Mouse (Mus musculus): ENCODE measurements at regions not wholly inside any gene's neighbourhood (a gene's known extent, or its start where the extent isn't known, plus 50 kb on each side); places are given as distances from the start of the nearest gene placed in this dataset.

GRCm38 (mm10) chr15:61416841-61417240 is 494.0 kb upstream of the A1bg start:
- TF ChIP-seq NANOG (IDR thresholded peaks at IDR 0.05; ENCODE audit: borderline replicate concordance, low read length): no peak
- TF ChIP-seq POU5F1 (IDR thresholded peaks at IDR 0.05; ENCODE audit: borderline replicate concordance, low read length): no peak
- no peak for TF ChIP-seq CTCF (conservative IDR thresholded peaks at IDR 0.05; ENCODE audit: low read length)
- no peaks in the 10 kb centered on the region for H3K27me3 ChIP-seq (ENCODE audit: insufficient read depth, low read length)
- H3K4me3 ChIP-seq (replicated peaks; ENCODE audit: low read length): no peak overlapping the region
- no peaks in the 10 kb centered on the region for H3K36me3 ChIP-seq (ENCODE audit: insufficient read depth, low read length)
- no peaks in the 10 kb centered on the region for H3K9me3 ChIP-seq (ENCODE audit: low read length)
- H3K4me1 ChIP-seq (replicated peaks; ENCODE audit: low read depth, low read length): no peaks in the 10 kb centered on the region

GRCm38 (mm10) chr15:61415626-61416025 is 492.8 kb upstream of the A1bg start:
- H3K9me3 ChIP-seq (ENCODE audit: low read length): no peaks in the 10 kb centered on the region
- no peaks in the 10 kb centered on the region for H3K4me1 ChIP-seq (replicated peaks; ENCODE audit: low read depth, low read length)
- H3K36me3 ChIP-seq (ENCODE audit: insufficient read depth, low read length): no peaks in the 10 kb centered on the region
- H3K27me3 ChIP-seq (ENCODE audit: insufficient read depth, low read length): no peaks in the 10 kb centered on the region
- peak; percentile 16; the same call in 1 of the 2 replicates for TF ChIP-seq CTCF (conservative IDR thresholded peaks at IDR 0.05; ENCODE audit: low read length)
- TF ChIP-seq POU5F1 (IDR thresholded peaks at IDR 0.05; ENCODE audit: borderline replicate concordance, low read length): no peak
- H3K4me3 ChIP-seq (replicated peaks; ENCODE audit: low read length): no peak overlapping the region

DNA sequence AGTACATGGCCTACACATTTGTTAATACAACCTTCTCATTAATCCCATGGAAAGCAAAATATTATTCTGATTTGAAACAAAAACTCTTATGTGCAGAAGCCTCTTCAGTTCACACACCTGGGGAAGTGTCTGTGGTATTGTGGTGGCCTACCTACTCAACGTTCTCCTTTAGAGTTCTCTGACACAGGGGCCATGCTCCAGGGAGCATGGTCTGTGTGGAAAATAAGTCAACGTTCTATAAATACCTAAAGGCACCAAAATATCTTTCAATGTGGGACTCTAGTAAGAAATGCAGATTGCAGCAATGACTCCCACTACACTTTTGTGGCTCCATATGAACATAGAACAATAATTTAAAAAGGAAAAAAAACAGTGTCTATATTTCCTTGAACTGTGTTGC is 489.0 kb upstream of the A1bg start:
- Histone ChIP-seq H3K27me3 (ENCODE audit: insufficient read depth, low read length) (no peaks in the 10 kb centered on the region), H3K9me3 (ENCODE audit: low read length) (no peaks in the 10 kb centered on the region), H3K4me3 (replicated peaks; ENCODE audit: low read length) (no peak overlapping the region), H3K36me3 (ENCODE audit: insufficient read depth, low read length) (no peaks in the 10 kb centered on the region), H3K4me1 (replicated peaks; ENCODE audit: low read depth, low read length) (no peaks in the 10 kb centered on the region)
- no peak for TF ChIP-seq CTCF (conservative IDR thresholded peaks at IDR 0.05; ENCODE audit: low read length)
- no peak for TF ChIP-seq NANOG (IDR thresholded peaks at IDR 0.05; ENCODE audit: borderline replicate concordance, low read length)
- no peak for TF ChIP-seq POU5F1 (IDR thresholded peaks at IDR 0.05; ENCODE audit: borderline replicate concordance, low read length)

DNA sequence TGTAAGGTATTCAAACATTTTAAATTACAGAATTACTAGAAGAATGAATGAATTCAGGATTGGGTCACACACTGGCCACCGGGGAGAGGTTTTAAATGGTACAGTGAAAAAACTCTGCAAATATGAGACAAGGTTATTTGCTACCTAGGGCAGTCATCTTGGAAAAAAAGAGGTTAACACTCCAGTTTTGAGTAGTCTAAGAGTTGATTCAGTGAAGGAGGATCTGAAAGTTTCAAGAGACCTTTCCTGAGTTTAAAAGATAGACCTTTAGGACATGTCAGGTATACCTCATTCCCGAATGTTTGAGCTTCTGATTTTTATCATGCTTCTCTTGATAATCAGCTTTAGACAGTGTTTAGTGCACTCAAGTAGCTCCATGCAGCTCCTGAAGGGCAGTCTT is 488.0 kb upstream of the A1bg start:
- TF ChIP-seq CTCF (conservative IDR thresholded peaks at IDR 0.05; ENCODE audit: low read length) (no peak), POU5F1 (IDR thresholded peaks at IDR 0.05; ENCODE audit: borderline replicate concordance, low read length) (no peak), NANOG (IDR thresholded peaks at IDR 0.05; ENCODE audit: borderline replicate concordance, low read length) (no peak)

DNA sequence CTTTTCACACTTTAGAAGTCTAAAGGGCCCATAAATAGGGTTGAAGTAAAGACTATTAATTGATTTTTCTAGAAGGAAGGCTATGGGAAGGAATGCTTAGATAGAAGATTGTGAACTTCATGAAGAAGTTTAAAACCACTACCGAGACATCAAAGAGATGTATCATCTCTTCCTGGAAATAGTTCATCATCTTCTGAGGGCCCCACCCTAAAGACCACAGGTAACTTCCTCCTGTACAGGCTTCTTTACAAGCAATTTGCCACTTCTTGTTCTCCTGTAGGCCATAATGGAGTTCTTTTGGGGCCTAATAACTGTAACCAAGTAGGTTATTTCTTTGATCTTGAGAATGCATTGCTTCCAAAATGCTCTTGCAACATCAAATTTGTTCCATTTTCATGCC is 485.8 kb upstream of the A1bg start:
- Histone ChIP-seq H3K27me3 (ENCODE audit: insufficient read depth, low read length) (no peaks in the 10 kb centered on the region), H3K9me3 (ENCODE audit: low read length) (no peaks in the 10 kb centered on the region)
- TF ChIP-seq POU5F1 (IDR thresholded peaks at IDR 0.05; ENCODE audit: borderline replicate concordance, low read length) (no peak), NANOG (IDR thresholded peaks at IDR 0.05; ENCODE audit: borderline replicate concordance, low read length) (no peak), CTCF (conservative IDR thresholded peaks at IDR 0.05; ENCODE audit: low read length) (no peak)

More for the DNA sequence above, 488.0 kb upstream of the A1bg start:
- Histone ChIP-seq H3K27me3 (ENCODE audit: insufficient read depth, low read length) (no peaks in the 10 kb centered on the region), H3K4me3 (replicated peaks; ENCODE audit: low read length) (no peak overlapping the region), H3K4me1 (replicated peaks; ENCODE audit: low read depth, low read length) (no peaks in the 10 kb centered on the region), H3K36me3 (ENCODE audit: insufficient read depth, low read length) (no peaks in the 10 kb centered on the region), H3K9me3 (ENCODE audit: low read length) (no peaks in the 10 kb centered on the region)

DNA sequence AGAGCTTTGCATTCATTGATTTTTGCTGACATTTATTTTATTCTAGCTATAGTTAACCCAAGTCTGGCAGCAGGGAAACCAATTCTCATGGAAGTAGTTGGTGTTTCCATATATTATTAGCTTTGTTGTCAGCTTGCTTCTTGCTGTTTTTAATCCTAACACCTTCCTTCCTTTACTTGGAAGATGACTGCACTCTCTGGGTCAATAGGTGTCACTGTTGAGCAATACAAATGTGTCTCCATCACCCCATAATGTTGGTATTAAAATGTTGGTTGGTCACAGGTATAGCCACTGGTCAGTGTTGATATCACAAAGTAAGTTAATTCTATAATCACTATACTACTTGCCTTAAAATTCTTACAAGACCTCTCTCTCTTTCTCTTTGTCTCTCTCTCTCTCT is 477.9 kb upstream of the A1bg start:
- no peaks in the 10 kb centered on the region for H3K27me3 ChIP-seq (ENCODE audit: insufficient read depth, low read length)
- TF ChIP-seq POU5F1 (IDR thresholded peaks at IDR 0.05; ENCODE audit: borderline replicate concordance, low read length): no peak
- TF ChIP-seq NANOG (IDR thresholded peaks at IDR 0.05; ENCODE audit: borderline replicate concordance, low read length): no peak
- peak; percentile 33 for TF ChIP-seq CTCF (conservative IDR thresholded peaks at IDR 0.05; ENCODE audit: low read length)

More for the DNA sequence above, 485.8 kb upstream of the A1bg start:
- Histone ChIP-seq H3K4me3 (replicated peaks; ENCODE audit: low read length) (no peak overlapping the region), H3K36me3 (ENCODE audit: insufficient read depth, low read length) (no peaks in the 10 kb centered on the region), H3K4me1 (replicated peaks; ENCODE audit: low read depth, low read length) (no peaks in the 10 kb centered on the region)

GRCm38 (mm10) chr15:61399971-61400370 is 477.2 kb upstream of the A1bg start:
- H3K36me3 ChIP-seq (ENCODE audit: insufficient read depth, low read length): no peaks in the 10 kb centered on the region
- H3K27me3 ChIP-seq (ENCODE audit: insufficient read depth, low read length): no peaks in the 10 kb centered on the region
- H3K4me1 ChIP-seq (replicated peaks; ENCODE audit: low read depth, low read length): no peaks in the 10 kb centered on the region
- H3K4me3 ChIP-seq (replicated peaks; ENCODE audit: low read length): no peak overlapping the region
- no peaks in the 10 kb centered on the region for H3K9me3 ChIP-seq (ENCODE audit: low read length)
- TF ChIP-seq POU5F1 (IDR thresholded peaks at IDR 0.05; ENCODE audit: borderline replicate concordance, low read length): no peak
- TF ChIP-seq CTCF (conservative IDR thresholded peaks at IDR 0.05; ENCODE audit: low read length): no peak
- no peak for TF ChIP-seq NANOG (IDR thresholded peaks at IDR 0.05; ENCODE audit: borderline replicate concordance, low read length)

More for the DNA sequence above, 477.9 kb upstream of the A1bg start:
- Histone ChIP-seq H3K9me3 (ENCODE audit: low read length) (no peaks in the 10 kb centered on the region), H3K4me1 (replicated peaks; ENCODE audit: low read depth, low read length) (no peaks in the 10 kb centered on the region), H3K4me3 (replicated peaks; ENCODE audit: low read length) (no peak overlapping the region), H3K36me3 (ENCODE audit: insufficient read depth, low read length) (no peaks in the 10 kb centered on the region)

DNA sequence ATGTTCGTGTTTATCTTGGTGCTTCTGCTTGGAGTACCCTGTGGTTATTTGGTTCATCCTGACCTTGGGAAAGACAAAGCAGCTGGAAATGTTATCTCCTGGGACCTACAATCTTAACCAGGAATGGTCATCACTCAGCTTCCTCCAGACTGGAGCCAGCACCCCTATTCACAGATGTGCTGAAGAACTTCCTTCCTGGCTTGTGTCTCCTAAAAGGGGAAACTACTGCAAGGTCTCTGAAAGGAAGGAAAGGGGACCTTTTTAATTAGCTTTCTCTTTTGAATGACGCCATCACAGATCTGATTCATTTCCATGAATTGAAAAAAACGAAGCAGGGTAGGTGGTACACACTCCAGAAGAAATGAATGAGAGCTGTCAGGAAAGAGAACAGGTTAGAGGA is 476.0 kb upstream of the A1bg start:
- H3K4me1 ChIP-seq (replicated peaks; ENCODE audit: low read depth, low read length): no peaks in the 10 kb centered on the region
- no peak overlapping the region for H3K4me3 ChIP-seq (replicated peaks; ENCODE audit: low read length)
- H3K27me3 ChIP-seq (ENCODE audit: insufficient read depth, low read length): no peaks in the 10 kb centered on the region
- TF ChIP-seq NANOG (IDR thresholded peaks at IDR 0.05; ENCODE audit: borderline replicate concordance, low read length) (no peak), POU5F1 (IDR thresholded peaks at IDR 0.05; ENCODE audit: borderline replicate concordance, low read length) (no peak), CTCF (conservative IDR thresholded peaks at IDR 0.05; ENCODE audit: low read length) (no peak)
- H3K36me3 ChIP-seq (ENCODE audit: insufficient read depth, low read length): no peaks in the 10 kb centered on the region
- no peaks in the 10 kb centered on the region for H3K9me3 ChIP-seq (ENCODE audit: low read length)

GRCm38 (mm10) chr15:61397061-61397460 is 474.2 kb upstream of the A1bg start:
- no peaks in the 10 kb centered on the region for H3K4me1 ChIP-seq (replicated peaks; ENCODE audit: low read depth, low read length)
- TF ChIP-seq NANOG (IDR thresholded peaks at IDR 0.05; ENCODE audit: borderline replicate concordance, low read length) (no peak), POU5F1 (IDR thresholded peaks at IDR 0.05; ENCODE audit: borderline replicate concordance, low read length) (no peak), CTCF (conservative IDR thresholded peaks at IDR 0.05; ENCODE audit: low read length) (no peak)
- H3K36me3 ChIP-seq (ENCODE audit: insufficient read depth, low read length): no peaks in the 10 kb centered on the region
- no peaks in the 10 kb centered on the region for H3K27me3 ChIP-seq (ENCODE audit: insufficient read depth, low read length)
- H3K4me3 ChIP-seq (replicated peaks; ENCODE audit: low read length): no peak overlapping the region
- no peaks in the 10 kb centered on the region for H3K9me3 ChIP-seq (ENCODE audit: low read length)
